Comparison of ENCODE assay signal across 21 mouse cellular contexts in the genomic region with DNA sequence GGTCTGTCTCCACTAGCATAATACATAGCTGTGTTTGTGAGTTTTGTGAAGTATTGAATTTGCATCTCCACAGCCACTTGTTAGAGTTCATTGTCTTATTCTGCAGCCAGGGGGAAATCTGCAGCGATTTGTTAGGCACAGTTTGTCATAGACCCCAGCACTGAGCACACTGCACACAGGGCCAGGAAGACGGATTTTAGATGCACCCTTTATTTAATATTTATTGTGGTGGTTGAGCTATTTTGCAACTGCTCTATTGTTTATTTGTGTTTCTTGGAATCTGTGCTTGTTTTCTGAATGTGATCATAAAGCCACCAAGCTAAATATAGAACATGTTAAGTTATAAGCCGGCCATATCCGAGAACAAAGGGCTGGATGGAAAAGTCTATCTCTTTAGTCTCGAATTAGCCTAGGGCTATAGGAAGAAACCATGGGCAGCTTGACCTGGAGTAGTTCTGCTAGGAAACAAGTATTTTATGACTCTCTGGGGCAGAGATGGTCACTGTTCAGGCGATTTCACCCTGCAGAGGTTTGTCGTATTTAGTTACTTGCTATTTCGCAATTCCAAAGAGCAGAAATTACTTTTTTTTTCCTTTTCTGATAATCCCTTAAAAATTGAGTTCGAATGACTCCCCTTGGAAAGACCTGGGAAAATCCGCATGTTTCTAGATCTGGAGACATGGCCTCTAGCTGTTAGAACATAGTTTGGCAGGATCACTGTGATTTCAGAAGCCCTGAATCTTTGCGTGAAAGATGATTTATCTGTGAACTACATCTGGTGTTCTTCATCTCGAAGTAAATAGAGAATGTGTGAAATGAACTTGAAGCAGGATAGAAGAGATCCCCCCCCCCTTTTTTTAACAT.
A peak's percentile ranks its signal among the peaks of the same experiment; 100 is the strongest.
DNase-seq lines count a peak whose midpoint lies in the region; ATAC-seq and TF ChIP-seq lines count a peak whose summit lies in the region.
"Had no signal": no experiment of that assay in that cellular context is flagged by ENCODE, and none has a peak within 500 bp of the region (broad histone marks: within the 10 kb centered on the region; RNA-seq: fewer than 3 reads in every experiment).

No protein-coding gene starts in this region.

- 48% methylated on average over 12 of the region's 12 CpGs for WGBS in forebrain, postnatal 0 days
- 57% methylated on average over 12 of the region's 12 CpGs for WGBS in forebrain, embryonic 16.5 days
- WGBS in neural tube, embryonic 12.5 days = 51% methylated on average over 12 of the region's 12 CpGs

- peak; percentile 30; the same call in 1 of the 2 replicates for ATAC-seq in forebrain, postnatal 0 days
- ATAC-seq in forebrain, embryonic 16.5 days = no peak; the same call in 1 of the 2 replicates
- ATAC-seq in neural tube, embryonic 12.5 days (ENCODE audit: low FRiP score, low read depth) = no peak
- ATAC-seq: activated CD4-positive, CD25-positive, alpha-beta regulatory T cell, adult 4 months; intestine, postnatal 0 days; midbrain, embryonic 15.5 days had no signal

- no peaks in the 10 kb centered on the region for H3K9me3 ChIP-seq in forebrain, postnatal 0 days (ENCODE audit: low read length)
- no peaks in the 10 kb centered on the region for H3K9me3 ChIP-seq in forebrain, embryonic 16.5 days (ENCODE audit: control insufficient read depth, low read length)
- H3K9me3 ChIP-seq in neural tube, embryonic 12.5 days = no peaks in the 10 kb centered on the region
- H3K9me3 ChIP-seq: embryonic facial prominence, embryonic 13.5 days; forebrain, embryonic 10.5 days; heart, embryonic 12.5 days; limb, embryonic 13.5 days; midbrain, embryonic 15.5 days had no signal

- no peak overlapping the region for H3K9ac ChIP-seq in forebrain, postnatal 0 days
- no peak overlapping the region for H3K9ac ChIP-seq in forebrain, embryonic 16.5 days (replicated peaks; ENCODE audit: low read depth, low read length)
- H3K9ac ChIP-seq in neural tube, embryonic 12.5 days = no peak overlapping the region
- H3K9ac ChIP-seq: embryonic facial prominence, embryonic 13.5 days; heart, embryonic 12.5 days; limb, embryonic 13.5 days; midbrain, embryonic 15.5 days had no signal

- DNase-seq in forebrain, postnatal 0 days = no peak
- DNase-seq in layer of hippocampus, adult 2 months (ENCODE audit: low spot score in 2 of 2) = no peak
- DNase-seq in layer of hippocampus, adult 18-20 months (ENCODE audit: low spot score in 2 of 2) = no peak
- no peak for DNase-seq in neural tube, embryonic 10.5 days (ENCODE audit: extremely low spot score, low spot score)
- DNase-seq in cerebellum, adult 9-10 months = no peak
- DNase-seq in gastrocnemius, postnatal 25 days = no peak
- DNase-seq: cerebellum, adult 11 months; gastrocnemius, postnatal 10 days; heart, postnatal 36 days; lung, postnatal 10 days; right cerebral cortex, postnatal 25 days; thymus, postnatal 25 days had no signal

- 0 out of 2 replicates have a peak, but pooled peaks cover 20% of the 10 kb centered on the region for H3K4me1 ChIP-seq in forebrain, postnatal 0 days (ENCODE audit: insufficient read depth)
- H3K4me1 ChIP-seq in forebrain, embryonic 16.5 days (replicated peaks; ENCODE audit: control insufficient read depth, insufficient read depth, low read length) = peaks cover 30% of the 10 kb centered on the region
- H3K4me1 ChIP-seq in neural tube, embryonic 12.5 days = peaks cover 36% of the 10 kb centered on the region
- H3K4me1 ChIP-seq: heart, embryonic 12.5 days had no signal

- 0 out of 2 replicates have a peak, but pooled peaks have one; percentile 15 for TF ChIP-seq CTCF in forebrain, postnatal 0 days (IDR thresholded peaks at IDR 0.05; ENCODE audit: low read depth)
- no peak for TF ChIP-seq CTCF in layer of hippocampus, adult 2 months (conservative IDR thresholded peaks at IDR 0.05)

- no peaks in the 10 kb centered on the region for H3K36me3 ChIP-seq in forebrain, postnatal 0 days (ENCODE audit: insufficient read depth)
- no peaks in the 10 kb centered on the region for H3K36me3 ChIP-seq in forebrain, embryonic 16.5 days (ENCODE audit: control insufficient read depth, insufficient read depth)
- no peaks in the 10 kb centered on the region for H3K36me3 ChIP-seq in neural tube, embryonic 12.5 days
- H3K36me3 ChIP-seq: embryonic facial prominence, embryonic 13.5 days; forebrain, embryonic 10.5 days; heart, embryonic 12.5 days; limb, embryonic 13.5 days; midbrain, embryonic 15.5 days had no signal

- no peak overlapping the region for H3K4me3 ChIP-seq in forebrain, postnatal 0 days (ENCODE audit: low read depth, low read length)
- H3K4me3 ChIP-seq in forebrain, embryonic 16.5 days (replicated peaks; ENCODE audit: low read length) = no peak overlapping the region
- no peak overlapping the region for H3K4me3 ChIP-seq in layer of hippocampus, adult 2 months
- H3K4me3 ChIP-seq in neural tube, embryonic 12.5 days = no peak overlapping the region
- H3K4me3 ChIP-seq: embryonic facial prominence, embryonic 13.5 days; forebrain, embryonic 10.5 days; heart, embryonic 12.5 days; limb, embryonic 13.5 days; midbrain, embryonic 15.5 days had no signal

- H3K27ac ChIP-seq in forebrain, postnatal 0 days (ENCODE audit: low read depth, low read length) = peak overlapping the region; percentile 62
- H3K27ac ChIP-seq in forebrain, embryonic 16.5 days (ENCODE audit: low read length) = no peak overlapping the region
- peak overlapping the region; percentile 64; the same call in 1 of the 2 replicates for H3K27ac ChIP-seq in layer of hippocampus, adult 2 months
- H3K27ac ChIP-seq in neural tube, embryonic 12.5 days = peak overlapping the region; percentile 28; the same call in 1 of the 2 replicates
- H3K27ac ChIP-seq: embryonic facial prominence, embryonic 13.5 days; limb, embryonic 13.5 days had no signal

- no peak overlapping the region for H3K4me2 ChIP-seq in forebrain, postnatal 0 days (ENCODE audit: low read depth)
- H3K4me2 ChIP-seq in forebrain, embryonic 16.5 days (ENCODE audit: low read length) = no peak overlapping the region
- H3K4me2 ChIP-seq in neural tube, embryonic 12.5 days (replicated peaks) = no peak overlapping the region
- H3K4me2 ChIP-seq: embryonic facial prominence, embryonic 13.5 days; heart, embryonic 12.5 days; limb, embryonic 13.5 days; midbrain, embryonic 15.5 days had no signal

- no peaks in the 10 kb centered on the region for H3K27me3 ChIP-seq in forebrain, postnatal 0 days (ENCODE audit: insufficient read depth, low read length)
- H3K27me3 ChIP-seq in forebrain, embryonic 16.5 days (replicated peaks; ENCODE audit: control insufficient read depth, insufficient read depth, low read length) = no peaks in the 10 kb centered on the region
- H3K27me3 ChIP-seq in neural tube, embryonic 12.5 days (replicated peaks) = no peaks in the 10 kb centered on the region
- H3K27me3 ChIP-seq: embryonic facial prominence, embryonic 13.5 days; heart, embryonic 12.5 days; limb, embryonic 13.5 days; midbrain, embryonic 15.5 days had no signal
